Mouse (Mus musculus) erythroblast, embryonic 14.5 days (primary cell): Measurements from ENCODE around the gene Trappc2l. TPM values are rescaled to one million over a fixed set of nuclear protein-coding genes. Genes with fewer than 3 reads are reported as not detected.

Experiments
- H3K27me3 ChIP-seq: 2 replicates; pipeline ENCODE4 v1.6.1; 2012; ENCODE audit warnings: inconsistent platforms; ENCODE audit not compliant: control insufficient read depth
- H3K36me3 ChIP-seq: 2 replicates; pipeline ENCODE4 v1.6.1; 2012; ENCODE audit warnings: mild to moderate bottlenecking, inconsistent platforms; ENCODE audit not compliant: control insufficient read depth
- H3K4me1 ChIP-seq: 2 replicates; pipeline ENCODE4 v1.6.1; 2012; ENCODE audit warnings: inconsistent platforms; ENCODE audit not compliant: control insufficient read depth
- H3K4me3 ChIP-seq: replicated peaks from 2 replicates; pipeline ENCODE3; 2012; ENCODE audit warnings: moderate library complexity, mild to moderate bottlenecking, inconsistent platforms
- H3K9me3 ChIP-seq: 2 replicates; pipeline ENCODE4 v1.6.1; 2012; ENCODE audit warnings: low read length, inconsistent platforms, mixed read lengths; ENCODE audit not compliant: control insufficient read depth
- GATA1 ChIP-seq: IDR thresholded peaks from 2 replicates; pipeline ENCODE4 v1.6.1; 2012; ENCODE audit warnings: low read length, inconsistent platforms, mixed read lengths
- TAL1 ChIP-seq: IDR thresholded peaks from 3 replicates; pipeline ENCODE4 v1.6.1; 2012; ENCODE audit warnings: low read length, inconsistent platforms, mixed read lengths
- polyA plus RNA-seq: library from polyadenylated mRNA; stranded (reverse); fragments of >175 nt; gene quantifications from 2 replicates; pipeline ENCODE4 v1.2.3, GENCODE M21; 2012

Gene Trappc2l
- polyA plus RNA-seq = 0.16 and 0.80 TPM in 2 replicates

DNA sequence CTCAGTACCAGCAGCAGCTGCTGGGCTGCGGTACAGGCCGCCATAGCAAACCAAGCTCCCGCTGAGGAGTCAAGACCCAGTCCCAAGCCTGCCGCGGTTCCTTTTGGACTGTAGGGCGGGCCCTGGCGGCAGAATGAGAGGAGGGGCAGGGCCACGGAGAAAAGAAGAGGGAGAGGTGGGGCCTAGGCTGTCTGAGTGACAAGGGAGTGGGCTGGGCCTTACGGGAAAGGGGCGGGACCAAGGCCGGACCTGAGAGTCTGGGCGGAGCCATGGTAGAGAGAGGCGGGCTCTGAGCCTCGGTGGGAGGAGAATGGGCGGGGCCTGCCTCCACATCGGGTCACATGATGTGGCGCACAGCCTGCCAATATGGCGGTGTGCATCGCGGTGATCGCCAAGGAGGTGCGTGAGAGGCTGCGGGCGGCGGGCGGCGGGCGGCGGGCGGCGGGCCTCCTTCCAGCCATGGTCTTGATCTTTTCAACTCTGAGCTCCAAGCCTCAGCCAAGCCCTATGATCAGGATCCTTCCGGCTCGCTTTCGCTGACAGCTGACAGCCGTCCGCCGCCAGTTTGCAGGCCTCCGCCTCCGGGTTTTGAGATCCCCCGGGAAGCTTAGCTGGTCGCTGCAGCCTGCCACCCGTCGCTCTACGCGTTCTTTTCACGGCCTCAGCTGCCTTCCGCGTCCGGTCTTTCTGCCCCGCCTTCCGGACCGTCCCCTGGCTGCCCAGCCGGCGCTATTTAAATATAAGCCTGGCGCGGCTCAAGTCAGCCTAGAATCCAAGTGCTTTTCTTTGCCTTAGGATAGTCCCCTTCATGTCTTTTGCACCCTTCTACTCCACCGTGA, at the start of gene Trappc2l, which contains the start of gene Galns:
Gene Trappc2l (plus strand): TSS at position 346 of the 839 bp plus-strand sequence.
Gene Galns (minus strand): TSS at position 169 of the 839 bp plus-strand sequence.
- Histone ChIP-seq H3K27me3 (no peaks in the 10 kb centered on the region), H3K4me1 (peaks cover 27% of the 10 kb centered on the region), H3K36me3 (peaks cover 26% of the 10 kb centered on the region), H3K4me3 (peak within 1 kb of the TSS; percentile 76), H3K9me3 (no peaks in the 10 kb centered on the region)
- TF ChIP-seq GATA1 = no peak
- TF ChIP-seq TAL1 = no peak

DNA sequence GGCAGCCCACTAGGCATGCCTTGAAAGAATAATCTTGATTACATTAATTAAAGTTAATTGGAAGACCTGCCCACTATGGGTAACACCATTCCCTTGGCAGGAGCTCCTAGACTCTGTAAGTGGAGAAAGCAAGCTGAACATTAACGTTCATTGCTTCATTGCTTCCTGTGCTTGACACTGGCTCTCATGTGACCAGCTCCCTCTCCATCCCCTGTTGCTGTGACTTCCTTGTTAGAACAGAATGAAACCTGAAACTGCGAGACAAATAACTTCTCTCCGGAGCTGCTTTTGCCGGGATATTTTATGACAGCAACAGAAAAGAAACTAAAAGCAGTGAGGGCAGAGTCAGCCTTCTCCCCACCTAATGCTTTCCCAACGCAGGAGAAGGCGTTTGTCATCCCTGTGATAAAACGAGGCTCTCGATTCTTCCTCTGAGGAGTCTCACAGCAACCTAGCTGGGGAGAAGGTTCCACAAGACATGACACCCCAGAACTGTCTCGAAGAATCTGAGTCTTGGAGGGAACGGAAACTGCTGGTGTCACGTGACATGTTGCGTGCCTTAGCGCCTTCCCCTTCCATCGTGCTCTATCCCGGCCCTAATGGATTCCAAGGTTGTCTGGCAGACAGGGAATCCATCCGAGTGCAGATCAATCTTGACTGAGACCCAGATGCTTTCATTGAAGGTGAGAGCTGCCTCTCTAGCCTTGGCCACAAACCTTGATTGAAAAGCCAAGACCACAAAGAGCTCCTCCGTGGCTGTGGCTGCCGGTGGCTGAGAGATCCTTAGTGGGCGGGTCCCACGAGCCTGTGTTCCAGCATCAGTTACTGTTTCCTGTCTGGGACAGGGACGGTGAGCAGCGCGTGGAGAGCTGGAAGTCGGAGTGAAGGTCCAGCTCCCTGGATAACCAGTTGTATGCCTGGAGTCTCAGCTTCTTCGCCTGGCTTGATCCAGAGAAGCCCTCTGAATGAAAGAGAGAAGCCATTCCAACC, 46.8 kb upstream of the Trappc2l start:
- Histone ChIP-seq H3K4me3 (no peak overlapping the region), H3K36me3 (peaks cover 10% of the 10 kb centered on the region), H3K4me1 (peaks cover 42% of the 10 kb centered on the region), H3K9me3 (no peaks in the 10 kb centered on the region), H3K27me3 (no peaks in the 10 kb centered on the region)
- TF ChIP-seq TAL1 (no peak), GATA1 (no peak)

DNA sequence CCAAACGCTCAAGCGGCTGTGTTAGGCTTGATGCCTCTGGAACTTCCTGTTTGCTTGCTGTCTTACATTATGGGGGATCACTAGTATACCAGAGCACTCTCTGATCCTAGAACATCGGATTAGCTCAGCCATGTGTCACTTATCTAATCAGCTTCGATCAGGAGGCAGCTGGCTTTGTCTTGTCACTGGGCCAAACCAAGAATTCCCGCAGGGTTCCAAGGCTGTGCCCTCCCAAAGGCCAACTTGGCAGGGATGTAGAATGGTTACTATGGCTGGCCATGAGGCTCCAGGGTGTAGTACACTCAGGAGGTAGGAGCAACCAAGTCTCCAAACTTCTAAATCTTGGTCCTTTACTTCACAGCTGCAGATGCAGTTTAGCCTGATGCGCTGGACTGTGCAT, 44.7 kb upstream of the Trappc2l start:
- peak overlapping the region; percentile 82 for H3K4me3 ChIP-seq
- H3K4me1 ChIP-seq = peaks cover 60% of the 10 kb centered on the region
- peak; percentile 73 for TF ChIP-seq GATA1
- TF ChIP-seq TAL1 = peak; percentile 57; the same call in 2 of the 3 replicates
- no peaks in the 10 kb centered on the region; the same call in 1 of the 2 replicates for H3K27me3 ChIP-seq
- no peaks in the 10 kb centered on the region; the same call in 1 of the 2 replicates for H3K9me3 ChIP-seq
- peaks cover 31% of the 10 kb centered on the region for H3K36me3 ChIP-seq

DNA sequence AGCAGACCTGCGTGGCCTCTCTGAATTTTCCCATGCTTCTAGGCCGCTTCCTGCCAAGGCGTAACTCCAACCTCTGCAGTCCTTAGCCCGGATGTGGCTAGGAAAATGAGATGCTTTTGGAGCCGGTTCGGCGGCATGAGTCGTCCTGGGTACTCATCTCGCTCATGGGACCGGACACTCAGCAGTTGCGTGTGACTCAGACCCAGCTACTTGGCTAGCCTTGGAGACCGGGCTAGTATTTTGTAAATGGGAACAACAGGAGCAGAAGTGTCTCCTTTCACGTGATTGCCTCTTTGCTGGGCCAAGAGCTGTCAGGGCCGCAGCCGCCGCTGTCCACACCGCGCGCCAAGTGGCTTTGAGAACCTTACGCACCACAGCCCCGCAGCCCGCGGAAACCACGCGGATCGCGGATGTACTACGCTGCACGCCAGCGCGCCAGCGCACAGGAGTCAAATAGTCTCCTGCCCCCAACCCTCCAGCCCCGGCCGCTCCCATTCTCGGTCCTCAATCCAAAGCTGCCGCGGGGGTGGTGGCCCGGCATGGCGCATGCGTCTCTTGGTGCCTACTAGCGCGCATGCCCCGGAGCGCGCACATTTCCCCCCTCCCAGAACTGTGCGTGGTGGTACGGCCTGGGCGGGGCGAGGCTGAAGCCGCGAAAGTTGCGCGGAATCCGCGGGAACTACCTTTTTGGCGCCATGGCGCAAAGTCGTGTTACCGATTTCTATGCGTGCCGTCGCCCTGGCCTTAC, 43.9 kb upstream of the Trappc2l start, which contains the start of gene Cdt1:
Gene Cdt1 (plus strand): TSS at position 655 of the 748 bp plus-strand sequence.
- Histone ChIP-seq H3K27me3 (no peaks in the 10 kb centered on the region; the same call in 1 of the 2 replicates), H3K9me3 (no peaks in the 10 kb centered on the region; the same call in 1 of the 2 replicates), H3K36me3 (peaks cover 39% of the 10 kb centered on the region), H3K4me3 (peak within 1 kb of the TSS; percentile 82), H3K4me1 (peaks cover 68% of the 10 kb centered on the region)
- no peak for TF ChIP-seq GATA1
- no peak for TF ChIP-seq TAL1

DNA sequence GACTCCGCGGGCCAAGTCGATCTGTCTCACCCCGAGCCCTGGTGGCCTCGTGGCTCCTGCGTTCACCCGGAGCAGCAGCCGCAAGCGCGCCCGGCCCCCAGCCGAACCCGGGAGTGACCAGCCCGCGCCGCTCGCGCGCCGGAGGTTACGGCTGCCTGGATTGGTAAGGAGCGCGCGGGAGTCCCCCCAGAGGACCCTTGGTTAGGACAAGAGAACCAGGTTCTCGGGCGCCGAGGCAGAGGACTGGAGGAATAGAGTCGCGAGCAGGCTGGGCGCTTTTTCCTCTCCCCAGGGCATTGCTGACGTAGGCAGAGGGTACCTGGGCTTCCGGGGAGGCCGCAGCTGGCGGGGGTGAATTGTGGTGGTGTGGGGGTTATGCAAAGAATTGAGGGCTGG, 43.3 kb upstream of the Trappc2l start:
- no peaks in the 10 kb centered on the region; the same call in 1 of the 2 replicates for H3K9me3 ChIP-seq
- TF ChIP-seq TAL1 = no peak
- TF ChIP-seq GATA1 = no peak
- H3K36me3 ChIP-seq = peaks cover 45% of the 10 kb centered on the region
- peaks cover 73% of the 10 kb centered on the region for H3K4me1 ChIP-seq
- H3K27me3 ChIP-seq = no peaks in the 10 kb centered on the region; the same call in 1 of the 2 replicates
- H3K4me3 ChIP-seq = peak overlapping the region; percentile 82

DNA sequence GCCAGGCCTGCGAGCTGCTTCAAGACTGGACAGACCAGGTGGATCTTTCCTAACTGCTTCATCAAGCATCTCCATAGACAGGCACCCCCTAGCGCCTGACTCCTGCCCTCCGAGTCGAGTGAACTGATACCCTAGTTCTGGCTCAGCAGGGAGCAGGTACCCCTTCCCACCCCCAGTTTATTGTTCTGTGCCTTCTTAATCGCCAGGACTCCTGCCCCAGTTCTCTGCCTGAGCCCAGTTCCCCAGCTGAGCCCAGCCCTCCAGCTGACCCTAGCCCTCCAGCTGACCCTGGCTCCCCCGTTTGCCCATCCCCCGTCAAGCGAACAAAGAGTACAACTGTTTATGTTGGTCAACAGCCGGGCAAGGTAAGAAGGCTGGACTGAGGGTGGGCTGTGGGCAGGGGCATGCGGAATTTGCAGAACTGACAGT, 42.5 kb upstream of the Trappc2l start:
- H3K27me3 ChIP-seq = no peaks in the 10 kb centered on the region; the same call in 1 of the 2 replicates
- H3K9me3 ChIP-seq = no peaks in the 10 kb centered on the region; the same call in 1 of the 2 replicates
- H3K4me3 ChIP-seq = peak overlapping the region; percentile 82
- peaks cover 53% of the 10 kb centered on the region for H3K36me3 ChIP-seq
- peaks cover 81% of the 10 kb centered on the region for H3K4me1 ChIP-seq
- no peak for TF ChIP-seq GATA1
- no peak for TF ChIP-seq TAL1

DNA sequence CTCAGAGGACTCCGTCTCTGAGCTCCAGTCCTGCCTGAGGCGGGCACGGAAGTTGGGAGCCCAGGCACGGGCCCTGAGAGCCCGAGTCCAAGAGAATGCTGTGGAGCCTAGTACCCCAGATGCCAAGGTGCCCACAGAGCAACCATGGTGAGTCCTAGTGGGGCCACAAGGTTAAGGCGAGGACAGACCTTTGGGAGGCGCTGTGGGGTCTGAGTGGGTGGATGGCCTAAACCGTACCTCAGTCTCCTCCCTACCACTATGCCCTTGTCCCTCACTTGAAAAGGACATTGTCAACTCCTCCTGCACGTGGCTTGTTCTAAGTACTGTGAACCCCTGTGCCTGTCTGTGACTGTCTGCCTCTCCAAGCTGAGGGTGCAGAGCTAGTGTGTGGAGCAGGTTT, 42.1 kb upstream of the Trappc2l start:
- TF ChIP-seq GATA1 = no peak
- no peak for TF ChIP-seq TAL1
- Histone ChIP-seq H3K4me1 (peaks cover 86% of the 10 kb centered on the region), H3K4me3 (peak overlapping the region; percentile 82), H3K9me3 (no peaks in the 10 kb centered on the region; the same call in 1 of the 2 replicates), H3K36me3 (peaks cover 57% of the 10 kb centered on the region), H3K27me3 (no peaks in the 10 kb centered on the region; the same call in 1 of the 2 replicates)

DNA sequence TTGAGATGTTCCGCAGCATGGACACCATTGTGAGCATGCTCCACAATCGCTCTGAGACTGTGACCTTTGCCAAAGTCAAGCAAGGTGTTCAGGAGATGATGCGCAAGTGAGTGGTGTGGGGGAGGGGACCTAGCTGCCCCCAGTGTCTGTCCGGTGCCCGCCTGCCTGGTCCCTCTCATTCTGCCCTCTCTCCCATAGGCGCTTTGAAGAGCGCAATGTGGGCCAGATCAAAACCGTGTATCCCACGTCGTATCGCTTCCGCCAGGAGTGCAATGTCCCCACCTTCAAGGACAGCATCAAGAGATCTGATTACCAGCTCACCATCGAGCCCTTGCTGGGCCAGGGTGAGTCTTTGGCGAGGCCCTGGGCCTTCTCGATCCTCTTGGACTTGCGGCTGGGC, 41.4 kb upstream of the Trappc2l start:
- H3K4me3 ChIP-seq = peak overlapping the region; percentile 82
- peaks cover 87% of the 10 kb centered on the region for H3K4me1 ChIP-seq
- H3K36me3 ChIP-seq = peaks cover 64% of the 10 kb centered on the region
- H3K27me3 ChIP-seq = no peaks in the 10 kb centered on the region; the same call in 1 of the 2 replicates
- TF ChIP-seq GATA1 (no peak), TAL1 (no peak)
- H3K9me3 ChIP-seq = no peaks in the 10 kb centered on the region; the same call in 1 of the 2 replicates
